Mouse (Mus musculus): Measurements from ENCODE around the gene Pld4. TPM values are rescaled to one million over a fixed set of nuclear protein-coding genes. Genes with fewer than 3 reads are reported as not detected.

Gene Pld4
- total and polyA plus RNA-seq, 3 experiments, result 112 to 226 (median 149) TPM

GRCm38 (mm10) chr12:112813370-112813769, 52.9 kb downstream of the Pld4 start:
- H3K4me1 ChIP-seq (ENCODE audit: control insufficient read depth in 1 of 2, insufficient read depth in 2 of 2), result peaks cover 0 to 19% of the 10 kb centered on the region in 2 experiments; a peak in 2 of 4 replicates

GRCm38 (mm10) chr12:112814682-112815470, 54.4 kb downstream of the Pld4 start:
- Histone ChIP-seq H3K4me3 (replicated peaks in 1 of 3; ENCODE audit: low read depth in 2 of 3, low read length in 2 of 3, poor library complexity in 1 of 3) (no peak overlapping the region), H3K9ac (ENCODE audit: insufficient read depth, low read depth) (no peak overlapping the region), H3K4me2 (ENCODE audit: insufficient read depth, low read depth, poor library complexity, severe bottlenecking) (no peak overlapping the region), H3K4me1 (ENCODE audit: control insufficient read depth in 1 of 2, insufficient read depth in 2 of 2) (peaks cover 0 to 8% of the 10 kb centered on the region in 2 experiments; a peak in 1 of 4 replicates), H3K79me2 (replicated peaks; ENCODE audit: control insufficient read depth, extremely low read depth, insufficient read depth, poor library complexity, severe bottlenecking) (0 out of 2 replicates have a peak, but pooled peaks cover 5% of the 10 kb centered on the region), H3K27ac (ENCODE audit: insufficient read depth, low read depth) (no peak overlapping the region), H3K9me3 (replicated peaks; ENCODE audit: low read length) (no peaks in the 10 kb centered on the region), H3K36me3 (replicated peaks in 1 of 2; ENCODE audit: control insufficient read depth in 1 of 2, insufficient read depth in 1 of 2, low read length in 1 of 2) (peaks cover 35 to 83% of the 10 kb centered on the region in 2 experiments), H3K27me3 (replicated peaks) (no peaks in the 10 kb centered on the region)
- DNase-seq (ENCODE audit: extremely low read depth), result no peak
- dilution Hi-C loops (cut with MboI; ENCODE audit: extremely low pct_ligation_motif_present, extremely low pct_unique_long_range_greater_than_20kb, low sequenced_read_pairs) (loop anchor here (10.0 kb wide), 1 partner anchor 70 kb away; no protein-coding TSS in a partner anchor), in situ Hi-C loops (cut with MboI; ENCODE audit: low pct_ligation_motif_present, low pct_unique_long_range_greater_than_20kb, low sequenced_read_pairs) (no loop called here)
- TF ChIP-seq RAD21 (IDR thresholded peaks at IDR 0.05; ENCODE audit: low read depth, low read length) (no peak), EP300 (IDR thresholded peaks at IDR 0.05; ENCODE audit: low read length) (no peak), ZMIZ1 (IDR thresholded peaks at IDR 0.05; ENCODE audit: low read depth, low read length) (no peak), ZC3H11A (IDR thresholded peaks at IDR 0.05; ENCODE audit: low read depth, low read length) (no peak), JUND (conservative IDR thresholded peaks at IDR 0.05; ENCODE audit: low read depth, low read length) (no peak), ZKSCAN1 (IDR thresholded peaks at IDR 0.05; ENCODE audit: borderline replicate concordance, low read depth, low read length) (no peak), E2F4 (IDR thresholded peaks at IDR 0.05; ENCODE audit: insufficient replicate concordance, low read depth, low read length) (no peak)

More at GRCm38 (mm10) chr12:112813370-112813769, 52.9 kb downstream of the Pld4 start:
- in situ Hi-C loops (cut with MboI; ENCODE audit: low pct_ligation_motif_present, low pct_unique_long_range_greater_than_20kb, low sequenced_read_pairs) (no loop called here), dilution Hi-C loops (cut with MboI; ENCODE audit: extremely low pct_ligation_motif_present, extremely low pct_unique_long_range_greater_than_20kb, low sequenced_read_pairs) (loop anchor here (10.0 kb wide), 1 partner anchor 69 kb away; no protein-coding TSS in a partner anchor)
- Histone ChIP-seq H3K9ac (ENCODE audit: insufficient read depth, low read depth) (no peak overlapping the region), H3K36me3 (replicated peaks in 1 of 2; ENCODE audit: control insufficient read depth in 1 of 2, insufficient read depth in 1 of 2, low read length in 1 of 2) (peaks cover 20 to 68% of the 10 kb centered on the region in 2 experiments), H3K4me2 (ENCODE audit: insufficient read depth, low read depth, poor library complexity, severe bottlenecking) (no peak overlapping the region), H3K27ac (ENCODE audit: insufficient read depth, low read depth) (no peak overlapping the region), H3K9me3 (replicated peaks; ENCODE audit: low read length) (no peaks in the 10 kb centered on the region), H3K27me3 (replicated peaks) (peaks cover 4% of the 10 kb centered on the region), H3K4me3 (replicated peaks in 1 of 3; ENCODE audit: low read depth in 2 of 3, low read length in 2 of 3, poor library complexity in 1 of 3) (no peak overlapping the region), H3K79me2 (replicated peaks; ENCODE audit: control insufficient read depth, extremely low read depth, insufficient read depth, poor library complexity, severe bottlenecking) (no peaks in the 10 kb centered on the region)
- TF ChIP-seq POLR2A (IDR thresholded peaks at IDR 0.05; ENCODE audit: low read depth, low read length) (no peak), GABPA (IDR thresholded peaks at IDR 0.05; ENCODE audit: insufficient replicate concordance, low read depth, low read length) (no peak), PAX5 (IDR thresholded peaks at IDR 0.05; ENCODE audit: low read length) (no peak), USF2 (conservative IDR thresholded peaks at IDR 0.05; ENCODE audit: low read depth, low read length) (no peak), ZKSCAN1 (IDR thresholded peaks at IDR 0.05; ENCODE audit: borderline replicate concordance, low read depth, low read length) (no peak), MAX (IDR thresholded peaks at IDR 0.05; ENCODE audit: low read length) (no peak), IRF4 (IDR thresholded peaks at IDR 0.05; ENCODE audit: low read depth, low read length) (no peak), CHD1 (IDR thresholded peaks at IDR 0.05; ENCODE audit: low read depth, low read length) (no peak), ZC3H11A (IDR thresholded peaks at IDR 0.05; ENCODE audit: low read depth, low read length) (no peak), E2F4 (IDR thresholded peaks at IDR 0.05; ENCODE audit: insufficient replicate concordance, low read depth, low read length) (no peak), CTCF (conservative IDR thresholded peaks at IDR 0.05 in 1 of 2, IDR thresholded peaks at IDR 0.05 in 1 of 2; ENCODE audit: low read depth in 2 of 2, low read length in 2 of 2) (no peak), TBP (conservative IDR thresholded peaks at IDR 0.05; ENCODE audit: low read depth, low read length) (no peak), MEF2A (IDR thresholded peaks at IDR 0.05; ENCODE audit: borderline replicate concordance, low read depth, low read length) (no peak), ELF1 (IDR thresholded peaks at IDR 0.05; ENCODE audit: low read depth, low read length) (no peak), BHLHE40 (IDR thresholded peaks at IDR 0.05; ENCODE audit: low read depth, low read length) (no peak), MXI1 (IDR thresholded peaks at IDR 0.05; ENCODE audit: low read depth, low read length) (no peak)
- DNase-seq (ENCODE audit: extremely low read depth), result no peak
